Mouse (Mus musculus) myocyte (in vitro differentiated cells): ENCODE measurements around the gene Clasp1.

Experiments used
- CEBPB ChIP-seq: IDR thresholded peaks from 2 replicates; pipeline ENCODE4 v1.6.1; 2011; ENCODE audit warnings: mild to moderate bottlenecking, moderate library complexity; ENCODE audit not compliant: poor library complexity, insufficient read depth, severe bottlenecking
- E2F4 ChIP-seq: IDR thresholded peaks from one replicate; pipeline ENCODE4 v1.6.1; 2011; ENCODE audit warnings: mild to moderate bottlenecking, control low read depth, moderate library complexity; ENCODE audit not compliant: insufficient read depth
- TCF12 ChIP-seq: IDR thresholded peaks from one replicate; pipeline ENCODE4 v1.6.1; 2011; ENCODE audit warnings: mild to moderate bottlenecking, control low read depth; ENCODE audit not compliant: poor library complexity, insufficient read depth, severe bottlenecking

GRCm38 (mm10) chr1:118481703-118482102 lies 92.8 kb downstream of the Clasp1 start:
- TF ChIP-seq E2F4 (no peak), CEBPB (no peak), TCF12 (no peak)
